Mouse (Mus musculus) urinary bladder, postnatal 4 days (tissue): ENCODE measurements at regions not wholly inside any gene's neighbourhood (a gene's known extent, or its start where the extent isn't known, plus 50 kb on each side); places are given as distances from the start of the nearest gene placed in this dataset.
A peak's percentile ranks its signal among the peaks of the same experiment; 100 is the strongest.

Source experiments
- DNase-seq, 2 experiments: peaks; one replicate each; pipeline ENCODE4 v3.0.0; 2021 to 2022; ENCODE audit warnings: low spot score in 2 of 2

GRCm38 (mm10) chr15:63670561-63670960 is 174.4 kb downstream of the Gsdmc2 start:
- no peak for DNase-seq

GRCm38 (mm10) chr15:63667536-63667935 is 177.4 kb downstream of the Gsdmc2 start:
- DNase-seq, result no peak

- DNase-seq, result no peak
Observed at GRCm38 (mm10) chr15:63665517-63665916, 179.5 kb downstream of the Gsdmc2 start.

- no peak for DNase-seq
Observed at GRCm38 (mm10) chr15:63664877-63665276, 180.1 kb downstream of the Gsdmc2 start.

- DNase-seq, result no peak
Observed at GRCm38 (mm10) chr15:63662183-63662582, 182.8 kb downstream of the Gsdmc2 start.

- no peak for DNase-seq
Observed at GRCm38 (mm10) chr15:63658031-63658521, 186.9 kb downstream of the Gsdmc2 start.

- DNase-seq, result peak; percentile 65 to 87
Observed at GRCm38 (mm10) chr15:63652216-63652961, 192.6 kb downstream of the Gsdmc2 start.

GRCm38 (mm10) chr15:63651120-63651519 is 193.9 kb downstream of the Gsdmc2 start:
- no peak for DNase-seq

GRCm38 (mm10) chr15:63648142-63648989 is 196.6 kb downstream of the Gsdmc2 start:
- DNase-seq, result no peak

GRCm38 (mm10) chr15:63624814-63625213 is 220.2 kb downstream of the Gsdmc2 start:
- DNase-seq, result no peak

- DNase-seq, result no peak
Observed at GRCm38 (mm10) chr15:63624249-63624648, 220.7 kb downstream of the Gsdmc2 start.

GRCm38 (mm10) chr15:63616506-63617208 is 228.3 kb downstream of the Gsdmc2 start:
- DNase-seq, result no peak

- no peak for DNase-seq
Observed at GRCm38 (mm10) chr15:63614191-63614590, 230.8 kb downstream of the Gsdmc2 start.

- no peak for DNase-seq
Observed at GRCm38 (mm10) chr15:63613120-63613519, 231.9 kb downstream of the Gsdmc2 start.

GRCm38 (mm10) chr15:63611161-63611560 is 233.8 kb downstream of the Gsdmc2 start:
- no peak for DNase-seq

- no peak for DNase-seq
Observed at GRCm38 (mm10) chr15:63603100-63603714, 241.8 kb downstream of the Gsdmc2 start.

- DNase-seq, result peak in 1 of 2 experiments; percentile 25
Observed at GRCm38 (mm10) chr15:63601543-63601942, 243.4 kb downstream of the Gsdmc2 start.

GRCm38 (mm10) chr15:63592758-63593463 is 252.1 kb downstream of the Gsdmc2 start:
- DNase-seq, result no peak

- DNase-seq, result no peak
Observed at GRCm38 (mm10) chr15:63559293-63559692, 285.7 kb downstream of the Gsdmc2 start.

- DNase-seq, result no peak
Observed at GRCm38 (mm10) chr15:63558691-63559090, 286.3 kb downstream of the Gsdmc2 start.

GRCm38 (mm10) chr15:63557816-63558215 is 287.2 kb downstream of the Gsdmc2 start:
- DNase-seq, result no peak
